Mouse (Mus musculus) forebrain, embryonic 16.5 days (tissue): ENCODE measurements around the gene Plekho2. TPM values are rescaled to one million over a fixed set of nuclear protein-coding genes. Genes with fewer than 3 reads are reported as not detected.

ENCODE experiments used
- ATAC-seq: fragments of 200-750 bp; cut with Nextera tagmentation; 2 replicates; pipeline ENCODE4 v1.8.0; 2017; ENCODE audit warnings: mild to moderate bottlenecking, moderate library complexity
- H3K27ac ChIP-seq: fragments of 300-500 bp; sonication (generic); 2 replicates; pipeline ENCODE4 v1.5.1; 2014; ENCODE audit warnings: low read length, control low read depth
- H3K27me3 ChIP-seq: fragments of 300-500 bp; sonication (generic); replicated peaks from 2 replicates; pipeline ENCODE4 v1.6.1; 2014; ENCODE audit warnings: low read length; ENCODE audit not compliant: control insufficient read depth, insufficient read depth
- H3K36me3 ChIP-seq: fragments of 300-500 bp; sonication (generic); 2 replicates; pipeline ENCODE4 v1.6.1; 2014; ENCODE audit not compliant: control insufficient read depth, insufficient read depth
- H3K4me1 ChIP-seq: fragments of 300-500 bp; sonication (generic); replicated peaks from 2 replicates; pipeline ENCODE4 v1.6.1; 2014; ENCODE audit warnings: low read length; ENCODE audit not compliant: control insufficient read depth, insufficient read depth
- H3K4me2 ChIP-seq: fragments of 300-500 bp; sonication (generic); 2 replicates; pipeline ENCODE4 v1.6.1; 2014; ENCODE audit warnings: mild to moderate bottlenecking, low read length, control low read depth
- H3K4me3 ChIP-seq: fragments of 300-500 bp; sonication (generic); replicated peaks from 2 replicates; pipeline ENCODE4 v1.5.1; 2014; ENCODE audit warnings: mild to moderate bottlenecking, low read length, control low read depth
- H3K9ac ChIP-seq: fragments of 300-500 bp; sonication (generic); replicated peaks from 2 replicates; pipeline ENCODE4 v1.6.1; 2014; ENCODE audit warnings: low read depth, low read length, control low read depth
- H3K9me3 ChIP-seq: fragments of 300-500 bp; sonication (generic); 2 replicates; pipeline ENCODE4 v1.6.1; 2016; ENCODE audit warnings: low read length; ENCODE audit not compliant: control insufficient read depth
- WGBS: fragments of 180-500 bp; shearing (Covaris S2); extraction: QIAGEN DNeasy Blood & Tissue Kit; methylation state at CpG from one replicate; pipeline ENCODE4 v1.1.7; 2014; 5-methylcytosine and 5-hydroxymethylcytosine counted together
- polyA plus RNA-seq: library from polyadenylated mRNA; unstranded; fragments of >200 nt; fragmentation: Nextera tagmentation; extraction: Ambion mirVana; gene quantifications from 2 replicates; pipeline ENCODE4 v1.2.1, GENCODE M21; 2015

Plekho2 gene
- polyA plus RNA-seq, 1 experiment from 2014 or later, result 4.7 TPM

- no peak for ATAC-seq
- no peaks in the 10 kb centered on the region for H3K36me3 ChIP-seq
- H3K27ac ChIP-seq, result no peak overlapping the region
- H3K9me3 ChIP-seq, result no peaks in the 10 kb centered on the region
- no peak overlapping the region for H3K4me3 ChIP-seq
- no peak overlapping the region for H3K4me2 ChIP-seq
- 76% methylated on average over 3 of the region's 3 CpGs for whole genome bisulfite sequencing
- H3K4me1 ChIP-seq, result peaks cover 6% of the 10 kb centered on the region
- no peak overlapping the region for H3K9ac ChIP-seq
- H3K27me3 ChIP-seq, result no peaks in the 10 kb centered on the region
Measured at GRCm38 (mm10) chr9:65549139-65549538, 30.7 kb downstream of the Plekho2 start.

- Histone ChIP-seq H3K4me3 (no peak overlapping the region), H3K9ac (no peak overlapping the region), H3K4me2 (no peak overlapping the region), H3K36me3 (no peaks in the 10 kb centered on the region), H3K4me1 (peaks cover 6% of the 10 kb centered on the region), H3K9me3 (no peaks in the 10 kb centered on the region), H3K27me3 (no peaks in the 10 kb centered on the region), H3K27ac (no peak overlapping the region)
- ATAC-seq, result no peak
- 69% methylated on average over 8 of the region's 8 CpGs for WGBS
Measured at GRCm38 (mm10) chr9:65548311-65548710, 31.5 kb downstream of the Plekho2 start.

GRCm38 (mm10) chr9:65547844-65548243 lies 32.0 kb downstream of the Plekho2 start:
- no peaks in the 10 kb centered on the region for H3K27me3 ChIP-seq
- no peaks in the 10 kb centered on the region for H3K9me3 ChIP-seq
- H3K4me3 ChIP-seq, result no peak overlapping the region
- ATAC-seq, result no peak
- 73% methylated on average over 4 of the region's 4 CpGs for WGBS
- no peak overlapping the region for H3K4me2 ChIP-seq
- H3K4me1 ChIP-seq, result peaks cover 6% of the 10 kb centered on the region
- H3K9ac ChIP-seq, result no peak overlapping the region
- H3K27ac ChIP-seq, result no peak overlapping the region
- no peaks in the 10 kb centered on the region for H3K36me3 ChIP-seq

- no peaks in the 10 kb centered on the region for H3K36me3 ChIP-seq
- peaks cover 6% of the 10 kb centered on the region for H3K4me1 ChIP-seq
- H3K9me3 ChIP-seq, result no peaks in the 10 kb centered on the region
- WGBS, result 72% methylated on average over 5 of the region's 5 CpGs
- H3K27ac ChIP-seq, result no peak overlapping the region
- no peak for ATAC-seq
- no peak overlapping the region for H3K4me2 ChIP-seq
- H3K9ac ChIP-seq, result no peak overlapping the region
- H3K4me3 ChIP-seq, result no peak overlapping the region
- H3K27me3 ChIP-seq, result no peaks in the 10 kb centered on the region
Measured at GRCm38 (mm10) chr9:65547111-65547510, 32.7 kb downstream of the Plekho2 start.

- Histone ChIP-seq H3K27ac (no peak overlapping the region), H3K4me1 (peaks cover 6% of the 10 kb centered on the region), H3K4me3 (no peak overlapping the region), H3K4me2 (no peak overlapping the region), H3K27me3 (no peaks in the 10 kb centered on the region), H3K9me3 (no peaks in the 10 kb centered on the region), H3K36me3 (no peaks in the 10 kb centered on the region), H3K9ac (no peak overlapping the region)
- WGBS, result 55% methylated on average over 4 of the region's 4 CpGs
- no peak for ATAC-seq
Measured at GRCm38 (mm10) chr9:65546413-65546695, 33.5 kb downstream of the Plekho2 start.

GRCm38 (mm10) chr9:65545635-65546412 lies 34.0 kb downstream of the Plekho2 start:
- peaks cover 6% of the 10 kb centered on the region for H3K4me1 ChIP-seq
- no peaks in the 10 kb centered on the region for H3K27me3 ChIP-seq
- ATAC-seq, result no peak
- H3K27ac ChIP-seq, result no peak overlapping the region
- 68% methylated on average over 10 of the region's 10 CpGs for WGBS
- H3K4me3 ChIP-seq, result no peak overlapping the region
- no peaks in the 10 kb centered on the region for H3K36me3 ChIP-seq
- no peak overlapping the region for H3K9ac ChIP-seq
- no peak overlapping the region for H3K4me2 ChIP-seq
- no peaks in the 10 kb centered on the region for H3K9me3 ChIP-seq

- no peak for ATAC-seq
- no peaks in the 10 kb centered on the region for H3K27me3 ChIP-seq
- H3K9me3 ChIP-seq, result no peaks in the 10 kb centered on the region
- no peak overlapping the region for H3K4me3 ChIP-seq
- no peak overlapping the region for H3K4me2 ChIP-seq
- H3K4me1 ChIP-seq, result no peaks in the 10 kb centered on the region
- WGBS, result 86% methylated on average over 7 of the region's 7 CpGs
- no peak overlapping the region for H3K9ac ChIP-seq
- H3K36me3 ChIP-seq, result no peaks in the 10 kb centered on the region
- H3K27ac ChIP-seq, result no peak overlapping the region
Measured at GRCm38 (mm10) chr9:65542111-65542524, 37.7 kb downstream of the Plekho2 start.

- no peak overlapping the region for H3K4me2 ChIP-seq
- H3K27ac ChIP-seq, result no peak overlapping the region
- H3K4me1 ChIP-seq, result no peaks in the 10 kb centered on the region
- H3K4me3 ChIP-seq, result no peak overlapping the region
- H3K9me3 ChIP-seq, result no peaks in the 10 kb centered on the region
- no peaks in the 10 kb centered on the region for H3K27me3 ChIP-seq
- no peak overlapping the region for H3K9ac ChIP-seq
- 68% methylated on average over 13 of the region's 13 CpGs for WGBS
- no peaks in the 10 kb centered on the region for H3K36me3 ChIP-seq
- ATAC-seq, result no peak
Measured at GRCm38 (mm10) chr9:65541126-65542068, 38.4 kb downstream of the Plekho2 start.

GRCm38 (mm10) chr9:65539697-65540096 lies 40.1 kb downstream of the Plekho2 start:
- 83% methylated on average over 9 of the region's 9 CpGs for WGBS
- no peak overlapping the region for H3K27ac ChIP-seq
- H3K36me3 ChIP-seq, result no peaks in the 10 kb centered on the region
- H3K4me1 ChIP-seq, result no peaks in the 10 kb centered on the region
- no peaks in the 10 kb centered on the region for H3K9me3 ChIP-seq
- no peak overlapping the region for H3K9ac ChIP-seq
- H3K4me2 ChIP-seq, result no peak overlapping the region
- ATAC-seq, result no peak
- no peak overlapping the region for H3K4me3 ChIP-seq
- H3K27me3 ChIP-seq, result no peaks in the 10 kb centered on the region
